Mouse (Mus musculus) liver, embryonic 15.5 days (tissue): ENCODE data around the gene Kif21b. TPM values are rescaled to one million over a fixed set of nuclear protein-coding genes. Genes with fewer than 3 reads are reported as not detected.

Experiments used
- ATAC-seq: fragments of 200-750 bp; cut with Nextera tagmentation; 2 replicates; pipeline ENCODE4 v1.8.0; 2017; ENCODE audit warnings: moderate number of reproducible peaks, mild to moderate bottlenecking, moderate library complexity; ENCODE audit not compliant: insufficient read depth
- H3K27ac ChIP-seq: fragments of 300-500 bp; sonication (generic); replicated peaks from 2 replicates; pipeline ENCODE4 v1.5.1; 2015; ENCODE audit warnings: mild to moderate bottlenecking, inconsistent platforms
- H3K27me3 ChIP-seq: fragments of 300-500 bp; sonication (generic); 2 replicates; pipeline ENCODE4 v1.6.1; 2015; ENCODE audit warnings: mild to moderate bottlenecking, inconsistent platforms
- H3K36me3 ChIP-seq: fragments of 300-500 bp; sonication (generic); replicated peaks from 2 replicates; pipeline ENCODE4 v1.6.1; 2015; ENCODE audit warnings: moderate library complexity, mild to moderate bottlenecking, inconsistent platforms
- H3K4me1 ChIP-seq: fragments of 300-500 bp; sonication (generic); replicated peaks from 2 replicates; pipeline ENCODE4 v1.6.1; 2015; ENCODE audit warnings: inconsistent platforms
- H3K4me2 ChIP-seq: fragments of 300-500 bp; sonication (generic); 2 replicates; pipeline ENCODE4 v1.6.1; 2015; ENCODE audit warnings: moderate library complexity, mild to moderate bottlenecking, inconsistent platforms
- H3K4me3 ChIP-seq: fragments of 300-500 bp; sonication (generic); replicated peaks from 2 replicates; pipeline ENCODE4 v1.5.1; 2015; ENCODE audit warnings: mild to moderate bottlenecking, inconsistent platforms
- H3K9ac ChIP-seq: fragments of 300-500 bp; sonication (generic); 2 replicates; pipeline ENCODE4 v1.6.1; 2015; ENCODE audit warnings: moderate library complexity, mild to moderate bottlenecking, inconsistent platforms
- H3K9me3 ChIP-seq: fragments of 300-500 bp; sonication (generic); replicated peaks from 2 replicates; pipeline ENCODE4 v1.6.1; 2016; ENCODE audit warnings: inconsistent platforms
- WGBS: fragments of 180-500 bp; shearing (Covaris S2); methylation state at CpG from one replicate; pipeline ENCODE4 v1.1.7; 2015; ENCODE audit warnings: mixed read lengths; ENCODE audit not compliant: insufficient replicate concordance; 5-methylcytosine and 5-hydroxymethylcytosine counted together
- polyA plus RNA-seq: library from polyadenylated mRNA; unstranded; fragments of >200 nt; fragmentation: Nextera tagmentation; extraction: Ambion mirVana; gene quantifications from 2 replicates; pipeline ENCODE4 v1.2.1, GENCODE M21; 2015

The Kif21b gene
- polyA plus RNA-seq, 1 experiment from 2014 or later, result 1.1 TPM

DNA sequence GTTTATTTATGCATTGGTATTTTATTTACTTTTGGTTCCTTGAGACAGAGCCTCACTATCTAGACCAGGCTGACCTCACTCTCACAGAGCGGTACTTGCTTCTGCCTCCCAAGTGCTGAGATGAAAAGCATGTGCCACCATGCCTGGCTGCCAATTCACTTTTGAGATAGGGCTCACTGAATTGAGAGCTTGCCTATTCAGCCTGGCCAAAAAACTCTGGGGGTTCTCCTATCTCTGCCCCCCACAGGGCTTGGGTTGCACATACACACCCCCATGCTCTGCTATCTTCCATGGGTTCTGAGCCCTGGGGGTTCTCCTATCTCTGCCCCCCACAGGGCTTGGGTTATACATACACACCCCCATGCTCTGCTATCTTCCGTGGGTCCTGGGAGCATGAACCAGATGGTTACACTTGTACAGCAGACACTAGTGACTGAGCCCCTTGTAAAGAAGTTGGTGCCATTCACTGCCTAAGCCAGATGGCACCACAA, 48.4 kb downstream of the Kif21b start:
- WGBS, result 12% methylated on average over 2 of the region's 2 CpGs
- no peaks in the 10 kb centered on the region for H3K36me3 ChIP-seq
- peak overlapping the region; percentile 76 for H3K27ac ChIP-seq
- H3K4me1 ChIP-seq, result peaks cover 78% of the 10 kb centered on the region
- no peak overlapping the region for H3K9ac ChIP-seq
- H3K4me2 ChIP-seq, result no peak overlapping the region
- H3K9me3 ChIP-seq, result no peaks in the 10 kb centered on the region
- peak; percentile 83 for ATAC-seq
- no peaks in the 10 kb centered on the region for H3K27me3 ChIP-seq
- H3K4me3 ChIP-seq, result no peak overlapping the region

DNA sequence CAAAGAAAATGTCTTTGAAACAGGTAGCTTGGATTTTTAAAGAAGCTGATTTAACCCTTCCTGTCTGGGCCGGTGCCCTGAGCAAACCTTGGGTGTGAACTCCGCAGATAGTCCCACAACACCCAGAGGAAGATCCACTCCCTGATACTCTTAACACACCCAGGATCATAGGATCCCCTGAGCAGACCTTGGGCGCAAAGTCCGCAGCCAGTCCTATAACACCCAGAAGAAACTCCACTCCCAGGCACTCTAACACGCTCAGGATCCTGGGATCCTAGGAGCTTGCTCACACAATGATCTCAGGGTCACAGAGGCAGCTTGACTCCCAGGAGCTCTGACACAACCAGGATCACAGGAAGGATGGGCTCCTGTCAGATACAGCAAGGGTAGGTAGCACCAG, 58.8 kb downstream of the Kif21b start:
- H3K9ac ChIP-seq, result no peak overlapping the region
- H3K36me3 ChIP-seq, result no peaks in the 10 kb centered on the region
- peaks cover 8% of the 10 kb centered on the region; the same call in 1 of the 2 replicates for H3K4me1 ChIP-seq
- ATAC-seq, result no peak
- no peaks in the 10 kb centered on the region for H3K27me3 ChIP-seq
- no peak overlapping the region for H3K4me3 ChIP-seq
- no peaks in the 10 kb centered on the region for H3K9me3 ChIP-seq
- WGBS, result 75% methylated on average over 5 of the region's 5 CpGs
- H3K4me2 ChIP-seq, result no peak overlapping the region
- H3K27ac ChIP-seq, result no peak overlapping the region

DNA sequence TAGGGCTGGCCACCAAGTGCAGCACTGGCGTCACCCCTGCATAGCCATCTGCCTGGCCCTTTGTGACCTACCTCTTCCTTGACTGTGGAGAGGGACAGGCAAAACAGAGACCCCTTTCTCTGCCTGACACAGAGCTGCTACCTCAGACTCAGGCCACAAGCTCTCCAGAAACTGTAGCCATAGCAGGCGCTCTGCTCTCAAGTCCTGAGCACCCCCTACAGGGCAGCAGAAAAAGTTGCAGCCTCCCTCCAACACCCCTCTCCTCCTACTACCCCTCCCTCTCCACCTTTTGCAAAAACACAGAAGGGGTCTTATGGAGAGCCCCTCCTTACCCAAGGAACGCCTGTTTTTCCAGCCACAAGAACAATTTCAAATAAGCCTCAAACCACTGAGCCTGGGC, 81.6 kb downstream of the Kif21b start, which contains the start of gene Mroh3:
Mroh3 (minus strand) TSS at position 26 of the 400 bp plus-strand sequence.
- no peak within 1 kb of the TSS for H3K4me2 ChIP-seq
- H3K9ac ChIP-seq, result no peak within 1 kb of the TSS
- H3K9me3 ChIP-seq, result no peaks in the 10 kb centered on the region
- H3K27ac ChIP-seq, result no peak within 1 kb of the TSS
- no peaks in the 10 kb centered on the region for H3K36me3 ChIP-seq
- H3K4me3 ChIP-seq, result no peak within 1 kb of the TSS
- WGBS, result 27% methylated on average over 3 of the region's 3 CpGs
- no peak; the same call in 1 of the 2 replicates for ATAC-seq
- H3K27me3 ChIP-seq, result no peaks in the 10 kb centered on the region
- no peaks in the 10 kb centered on the region for H3K4me1 ChIP-seq

GRCm38 (mm10) chr1:136214304-136214703, 83.1 kb downstream of the Kif21b start:
- H3K27ac ChIP-seq, result no peak overlapping the region
- 67% methylated on average over 15 of the region's 15 CpGs for WGBS

GRCm38 (mm10) chr1:136220037-136220871, 89.1 kb downstream of the Kif21b start:
- 60% methylated on average over 10 of the region's 10 CpGs for WGBS
- no peak overlapping the region for H3K27ac ChIP-seq
- H3K9me3 ChIP-seq, result no peaks in the 10 kb centered on the region
- no peak overlapping the region for H3K9ac ChIP-seq
- no peaks in the 10 kb centered on the region for H3K4me1 ChIP-seq
- H3K4me2 ChIP-seq, result no peak overlapping the region
- H3K4me3 ChIP-seq, result no peak overlapping the region
- peaks cover 24% of the 10 kb centered on the region; the same call in 1 of the 2 replicates for H3K27me3 ChIP-seq
- ATAC-seq, result no peak
- no peaks in the 10 kb centered on the region for H3K36me3 ChIP-seq

More at GRCm38 (mm10) chr1:136214304-136214703, 83.1 kb downstream of the Kif21b start:
- ATAC-seq, result no peak
- Histone ChIP-seq H3K36me3 (no peaks in the 10 kb centered on the region), H3K9ac (no peak overlapping the region), H3K4me1 (no peaks in the 10 kb centered on the region), H3K4me2 (no peak overlapping the region), H3K9me3 (no peaks in the 10 kb centered on the region), H3K4me3 (no peak overlapping the region), H3K27me3 (0 out of 2 replicates have a peak, but pooled peaks cover under 1% of the 10 kb centered on the region)

DNA sequence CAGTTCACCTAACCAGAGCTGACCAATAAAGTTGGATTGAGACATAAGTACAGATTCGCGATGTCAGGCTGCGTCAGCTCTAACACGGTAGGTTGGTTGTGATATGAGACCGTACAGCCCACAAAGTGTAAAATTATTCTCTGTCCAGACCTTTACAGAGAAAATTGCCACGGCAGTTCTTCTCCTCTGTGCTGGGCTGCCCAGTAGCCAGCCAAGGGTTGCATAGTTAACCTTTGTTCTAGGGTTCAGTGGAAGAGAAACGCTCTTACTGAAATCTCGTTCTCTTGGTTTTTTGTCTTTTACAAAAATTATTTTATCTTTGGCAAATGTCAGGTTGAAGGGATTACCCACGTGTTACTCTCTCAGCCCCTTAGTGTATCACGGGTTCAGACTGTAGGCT, 91.2 kb downstream of the Kif21b start:
- ATAC-seq, result no peak

GRCm38 (mm10) chr1:136223758-136224342, 92.7 kb downstream of the Kif21b start:
- WGBS, result 69% methylated on average over 10 of the region's 10 CpGs
- no peak for ATAC-seq
- H3K4me2 ChIP-seq, result no peak overlapping the region
- no peaks in the 10 kb centered on the region for H3K36me3 ChIP-seq
- H3K4me3 ChIP-seq, result no peak overlapping the region
- H3K9me3 ChIP-seq, result no peaks in the 10 kb centered on the region
- no peak overlapping the region for H3K9ac ChIP-seq
- H3K27me3 ChIP-seq, result peaks cover 28% of the 10 kb centered on the region; the same call in 1 of the 2 replicates
- H3K4me1 ChIP-seq, result peaks cover 13% of the 10 kb centered on the region
- H3K27ac ChIP-seq, result no peak overlapping the region

More for the DNA sequence above, 91.2 kb downstream of the Kif21b start:
- Histone ChIP-seq H3K9me3 (no peaks in the 10 kb centered on the region), H3K4me3 (no peak overlapping the region), H3K36me3 (no peaks in the 10 kb centered on the region), H3K4me2 (no peak overlapping the region), H3K27ac (no peak overlapping the region), H3K9ac (no peak overlapping the region), H3K27me3 (peaks cover 28% of the 10 kb centered on the region; the same call in 1 of the 2 replicates), H3K4me1 (peaks cover 2% of the 10 kb centered on the region; the same call in 1 of the 2 replicates)
- WGBS, result 66% methylated on average over 10 of the region's 10 CpGs

- ATAC-seq, result no peak
- H3K9me3 ChIP-seq, result no peaks in the 10 kb centered on the region
Observed at GRCm38 (mm10) chr1:136225846-136226245, 94.7 kb downstream of the Kif21b start.

GRCm38 (mm10) chr1:136226626-136227025, 95.4 kb downstream of the Kif21b start:
- no peak for ATAC-seq
- 70% methylated on average over 8 of the region's 8 CpGs for WGBS
- Histone ChIP-seq H3K36me3 (no peaks in the 10 kb centered on the region), H3K27me3 (peaks cover 34% of the 10 kb centered on the region), H3K27ac (no peak overlapping the region), H3K4me2 (no peak overlapping the region), H3K4me3 (no peak overlapping the region), H3K9ac (no peak overlapping the region), H3K9me3 (no peaks in the 10 kb centered on the region), H3K4me1 (peaks cover 19% of the 10 kb centered on the region)

More at GRCm38 (mm10) chr1:136225846-136226245, 94.7 kb downstream of the Kif21b start:
- Histone ChIP-seq H3K27ac (no peak overlapping the region), H3K4me3 (no peak overlapping the region), H3K4me1 (peaks cover 19% of the 10 kb centered on the region), H3K27me3 (peaks cover 32% of the 10 kb centered on the region), H3K36me3 (no peaks in the 10 kb centered on the region), H3K4me2 (no peak overlapping the region), H3K9ac (no peak overlapping the region)
- WGBS, result 79% methylated on average over 8 of the region's 8 CpGs
